Mouse (Mus musculus): ENCODE measurements around the gene Cyth1. TPM values are rescaled to one million over a fixed set of nuclear protein-coding genes. Genes with fewer than 3 reads are reported as not detected.

Gene Cyth1
- polyA plus RNA-seq, 1 experiment = 47.7 TPM

DNA sequence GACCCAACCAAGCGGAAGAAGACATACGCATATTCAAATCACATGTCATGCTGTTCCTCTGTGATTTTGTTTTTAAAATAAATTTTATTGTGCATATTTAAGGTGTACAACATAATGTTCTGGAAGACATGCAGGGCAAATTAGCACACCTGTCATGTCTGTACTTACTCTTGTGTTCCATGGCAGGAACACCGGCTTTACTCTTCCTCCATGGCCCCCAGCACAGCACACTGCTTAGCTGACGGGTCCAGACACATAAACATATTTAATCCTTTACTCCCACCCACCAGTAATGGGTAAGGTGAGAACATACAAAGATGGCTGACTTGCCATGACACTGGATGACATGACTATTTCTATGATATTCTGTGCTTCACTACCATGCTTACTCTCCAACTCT, 29.3 kb downstream of the Cyth1 start:
- DNase-seq (ENCODE audit: low read depth in 1 of 2, low spot score in 2 of 2) = no peak
- H3K27ac ChIP-seq (ENCODE audit: insufficient read depth, low read length) = peak overlapping the region; percentile 69
- no peaks in the 10 kb centered on the region for H3K27me3 ChIP-seq (ENCODE audit: control insufficient read depth, insufficient read depth, low read length)
- peaks cover 60% of the 10 kb centered on the region for H3K4me1 ChIP-seq (ENCODE audit: control insufficient read depth, insufficient read depth, insufficient read length)
- H3K4me3 ChIP-seq (ENCODE audit: extremely low read depth, insufficient read depth, insufficient read length) = no peak overlapping the region
- TF ChIP-seq CTCF (IDR thresholded peaks at IDR 0.05; ENCODE audit: extremely low read depth, insufficient read depth, insufficient read length, insufficient replicate concordance) (no peak), POLR2A (IDR thresholded peaks at IDR 0.05; ENCODE audit: low read depth, low read length) (no peak)
- no peaks in the 10 kb centered on the region for H3K36me3 ChIP-seq (ENCODE audit: control insufficient read depth, insufficient read depth, low read length)
- 68% methylated on average over 4 of the region's 4 CpGs for WGBS

DNA sequence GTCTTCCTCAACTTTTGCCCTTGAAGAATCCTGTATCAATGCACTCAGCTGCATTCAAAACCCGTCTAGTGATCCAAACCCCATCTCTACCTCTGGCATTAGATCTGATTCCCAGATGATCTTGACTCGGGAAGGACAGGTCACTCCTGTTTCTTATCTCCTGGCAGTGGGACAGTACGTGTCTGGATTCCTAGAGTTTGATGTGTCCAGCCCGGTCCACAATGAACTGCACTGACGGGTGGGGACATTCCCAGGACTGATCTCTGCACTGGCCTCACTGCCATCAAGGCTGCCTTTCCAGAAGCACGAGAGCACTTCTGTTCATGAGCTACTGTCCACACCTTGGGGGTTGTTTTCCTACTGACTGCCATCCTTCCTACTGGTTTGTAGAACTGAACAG, 31.9 kb downstream of the Cyth1 start:
- no peak for DNase-seq (ENCODE audit: low read depth in 1 of 2, low spot score in 2 of 2)
- Histone ChIP-seq H3K27ac (ENCODE audit: insufficient read depth, low read length) (peak overlapping the region; percentile 76), H3K4me3 (ENCODE audit: extremely low read depth, insufficient read depth, insufficient read length) (no peak overlapping the region), H3K36me3 (ENCODE audit: control insufficient read depth, insufficient read depth, low read length) (no peaks in the 10 kb centered on the region), H3K27me3 (ENCODE audit: control insufficient read depth, insufficient read depth, low read length) (no peaks in the 10 kb centered on the region), H3K4me1 (ENCODE audit: control insufficient read depth, insufficient read depth, insufficient read length) (peaks cover 66% of the 10 kb centered on the region)
- WGBS = 82% methylated on average over 6 of the region's 6 CpGs
- no peak for TF ChIP-seq POLR2A (IDR thresholded peaks at IDR 0.05; ENCODE audit: low read depth, low read length)
- TF ChIP-seq CTCF (IDR thresholded peaks at IDR 0.05; ENCODE audit: extremely low read depth, insufficient read depth, insufficient read length, insufficient replicate concordance) = no peak

DNA sequence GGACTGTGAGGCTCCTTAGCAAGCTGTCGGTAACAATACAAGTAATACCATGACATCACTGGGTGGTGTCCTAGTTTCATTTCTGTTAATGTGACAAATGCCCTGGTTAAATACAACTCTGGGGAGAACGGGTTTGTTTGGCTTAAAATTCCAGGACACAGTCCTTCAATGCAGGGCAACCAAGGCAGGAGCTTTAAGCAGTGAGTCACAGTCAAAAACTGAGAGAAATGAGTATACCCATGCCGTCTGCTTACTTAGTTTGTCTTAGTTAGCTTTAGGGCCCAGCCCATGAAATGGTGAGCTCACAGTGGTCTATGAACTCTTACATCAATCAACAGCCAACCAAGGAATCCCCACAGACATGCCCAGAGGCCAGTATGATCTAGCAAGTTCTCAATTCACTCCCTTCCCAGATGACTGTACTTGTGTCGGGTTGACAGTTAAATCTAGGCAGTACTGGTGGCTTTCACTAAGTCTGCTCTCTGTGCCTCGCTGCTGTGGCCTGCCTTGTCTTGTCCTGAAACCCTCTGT, 32.4 kb downstream of the Cyth1 start:
- Histone ChIP-seq H3K27ac (ENCODE audit: insufficient read depth, low read length) (peak overlapping the region; percentile 76), H3K36me3 (ENCODE audit: control insufficient read depth, insufficient read depth, low read length) (no peaks in the 10 kb centered on the region), H3K4me3 (ENCODE audit: extremely low read depth, insufficient read depth, insufficient read length) (no peak overlapping the region), H3K27me3 (ENCODE audit: control insufficient read depth, insufficient read depth, low read length) (no peaks in the 10 kb centered on the region), H3K4me1 (ENCODE audit: control insufficient read depth, insufficient read depth, insufficient read length) (peaks cover 69% of the 10 kb centered on the region)
- WGBS = 48% methylated on average over 5 of the region's 5 CpGs
- TF ChIP-seq CTCF (IDR thresholded peaks at IDR 0.05; ENCODE audit: extremely low read depth, insufficient read depth, insufficient read length, insufficient replicate concordance) = no peak
- no peak for TF ChIP-seq POLR2A (IDR thresholded peaks at IDR 0.05; ENCODE audit: low read depth, low read length)
- DNase-seq (ENCODE audit: low read depth in 1 of 2, low spot score in 2 of 2) = no peak

DNA sequence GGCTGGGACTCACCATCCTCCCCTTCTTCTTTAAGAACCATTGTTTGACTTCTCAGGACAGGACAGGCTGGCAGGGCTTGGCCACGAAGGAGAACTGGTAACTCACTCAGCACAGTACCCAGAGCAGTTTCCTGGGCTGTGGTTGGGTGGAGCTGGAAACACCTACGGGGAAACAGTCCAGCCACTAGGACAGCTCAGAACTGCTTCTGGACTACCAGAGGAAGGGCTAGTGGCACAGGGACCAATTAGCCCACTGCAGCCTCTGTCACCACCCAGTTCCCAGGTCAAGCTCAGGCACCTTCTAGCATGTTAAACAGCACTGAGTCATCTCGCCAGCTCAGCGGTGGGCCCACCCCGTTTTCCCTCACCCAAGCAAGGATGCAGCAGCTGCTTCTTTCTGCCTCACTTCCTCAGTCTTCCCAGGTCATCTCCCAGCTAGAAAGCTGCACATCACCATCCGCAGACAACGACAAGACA, 35.7 kb downstream of the Cyth1 start:
- Histone ChIP-seq H3K4me1 (ENCODE audit: control insufficient read depth, insufficient read depth, insufficient read length) (peaks cover 84% of the 10 kb centered on the region), H3K27me3 (ENCODE audit: control insufficient read depth, insufficient read depth, low read length) (no peaks in the 10 kb centered on the region), H3K36me3 (ENCODE audit: control insufficient read depth, insufficient read depth, low read length) (no peaks in the 10 kb centered on the region), H3K27ac (ENCODE audit: insufficient read depth, low read length) (peak overlapping the region; percentile 93), H3K4me3 (ENCODE audit: extremely low read depth, insufficient read depth, insufficient read length) (peak overlapping the region; percentile 22; the same call in 1 of the 2 replicates)
- DNase-seq (ENCODE audit: low read depth in 1 of 2, low spot score in 2 of 2) = peak in 1 of 2 experiments; percentile 40
- TF ChIP-seq CTCF (IDR thresholded peaks at IDR 0.05; ENCODE audit: extremely low read depth, insufficient read depth, insufficient read length, insufficient replicate concordance) = no peak
- TF ChIP-seq POLR2A (IDR thresholded peaks at IDR 0.05; ENCODE audit: low read depth, low read length) = no peak
- 21% methylated on average over 7 of the region's 7 CpGs for WGBS

DNA sequence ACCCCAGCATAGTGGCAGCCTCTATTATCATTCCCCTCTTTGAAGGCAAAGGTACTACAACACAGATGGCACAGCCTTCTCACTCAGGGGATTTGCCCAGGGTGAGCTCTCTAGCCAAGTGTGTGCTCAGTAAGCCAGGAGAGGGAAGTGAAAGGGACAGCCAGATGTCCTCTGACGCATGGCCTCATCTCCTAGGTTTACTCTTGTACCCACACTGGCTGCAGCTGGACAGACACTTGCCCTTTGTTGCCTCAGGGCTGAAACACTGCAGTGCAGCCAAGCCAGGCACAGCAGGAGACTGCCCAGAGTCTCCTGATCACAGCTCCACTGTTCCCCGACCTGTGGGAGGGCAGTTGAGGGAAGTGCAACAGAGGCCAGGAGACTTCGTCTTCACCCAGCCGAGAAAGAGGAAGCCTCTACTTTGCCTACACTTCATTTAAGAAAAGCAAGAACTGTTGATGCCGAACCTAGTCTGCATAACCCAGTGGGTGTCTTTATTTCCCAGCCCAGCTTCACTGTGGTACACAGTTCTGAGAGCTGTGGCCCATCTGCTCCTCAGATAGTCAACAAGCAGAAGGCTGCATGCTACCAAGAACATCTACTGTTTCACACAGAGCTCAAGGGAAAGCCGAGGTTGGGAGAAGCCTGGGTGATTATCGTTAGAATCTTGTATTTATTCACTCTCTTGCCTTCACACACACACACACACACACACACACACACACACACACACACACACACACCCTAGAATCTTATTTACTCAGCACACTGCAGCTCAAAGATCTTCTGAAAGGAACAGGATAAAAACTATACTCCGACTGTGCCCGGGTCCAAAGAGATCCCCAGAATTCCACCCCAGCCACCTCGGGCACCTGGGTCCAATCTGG, 36.4 kb downstream of the Cyth1 start:
- 16% methylated on average over 10 of the region's 10 CpGs for WGBS

DNA sequence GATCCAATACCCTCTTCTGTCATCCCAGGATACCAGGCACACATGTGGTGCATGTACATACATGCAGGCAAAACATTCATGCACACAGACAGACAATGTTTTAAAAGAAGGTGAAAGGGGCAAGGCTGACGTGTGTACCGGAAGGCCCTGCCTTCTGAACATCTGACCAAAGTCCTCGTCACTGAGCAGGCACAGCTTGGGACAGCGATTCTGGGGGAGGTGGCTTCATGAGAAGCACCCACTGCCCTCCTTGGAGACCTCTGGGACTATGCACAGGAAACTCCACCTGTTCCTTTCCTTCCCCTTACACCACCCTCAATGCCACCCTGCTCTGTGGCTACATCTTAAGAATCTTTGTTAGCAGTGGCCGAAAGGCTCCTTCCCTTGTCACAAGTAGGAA, 37.4 kb downstream of the Cyth1 start:
- WGBS = 18% methylated on average over 5 of the region's 5 CpGs
- Histone ChIP-seq H3K4me3 (ENCODE audit: extremely low read depth, insufficient read depth, insufficient read length) (peak overlapping the region; percentile 19; the same call in 1 of the 2 replicates), H3K4me1 (ENCODE audit: control insufficient read depth, insufficient read depth, insufficient read length) (peaks cover 84% of the 10 kb centered on the region), H3K27ac (ENCODE audit: insufficient read depth, low read length) (peak overlapping the region; percentile 93), H3K36me3 (ENCODE audit: control insufficient read depth, insufficient read depth, low read length) (no peaks in the 10 kb centered on the region), H3K27me3 (ENCODE audit: control insufficient read depth, insufficient read depth, low read length) (no peaks in the 10 kb centered on the region)
- no peak for TF ChIP-seq POLR2A (IDR thresholded peaks at IDR 0.05; ENCODE audit: low read depth, low read length)
- TF ChIP-seq CTCF (IDR thresholded peaks at IDR 0.05; ENCODE audit: extremely low read depth, insufficient read depth, insufficient read length, insufficient replicate concordance) = no peak
- peak in 1 of 2 experiments; percentile 58 for DNase-seq (ENCODE audit: low read depth in 1 of 2, low spot score in 2 of 2)

More for the DNA sequence above, 36.4 kb downstream of the Cyth1 start:
- Histone ChIP-seq H3K4me1 (ENCODE audit: control insufficient read depth, insufficient read depth, insufficient read length) (peaks cover 86% of the 10 kb centered on the region), H3K27ac (ENCODE audit: insufficient read depth, low read length) (peak overlapping the region; percentile 93), H3K36me3 (ENCODE audit: control insufficient read depth, insufficient read depth, low read length) (no peaks in the 10 kb centered on the region), H3K27me3 (ENCODE audit: control insufficient read depth, insufficient read depth, low read length) (no peaks in the 10 kb centered on the region), H3K4me3 (ENCODE audit: extremely low read depth, insufficient read depth, insufficient read length) (peak overlapping the region; percentile 41)
- TF ChIP-seq CTCF (IDR thresholded peaks at IDR 0.05; ENCODE audit: extremely low read depth, insufficient read depth, insufficient read length, insufficient replicate concordance) (no peak), POLR2A (IDR thresholded peaks at IDR 0.05; ENCODE audit: low read depth, low read length) (peak; percentile 49)
- DNase-seq (ENCODE audit: low read depth in 1 of 2, low spot score in 2 of 2) = peak; percentile 66 to 82
